Mouse (Mus musculus) myocyte (in vitro differentiated cells): ENCODE measurements around the gene Ribc2. TPM values are rescaled to one million over a fixed set of nuclear protein-coding genes. Genes with fewer than 3 reads are reported as not detected.

Experiments
- H3K27me3 ChIP-seq: one replicate; pipeline ENCODE4 v1.6.1; 2011; ENCODE audit not compliant: control insufficient read depth, insufficient read depth, insufficient read length
- H3K36me3 ChIP-seq: one replicate; pipeline ENCODE4 v1.6.1; 2011; ENCODE audit not compliant: control insufficient read depth, insufficient read depth
- H3K4me2 ChIP-seq: one replicate; pipeline ENCODE4 v1.6.1; 2011; ENCODE audit warnings: low read depth, control low read depth
- H3K4me3 ChIP-seq: one replicate; pipeline ENCODE4 v1.5.1; 2011; ENCODE audit warnings: mild to moderate bottlenecking, control low read depth, moderate library complexity
- H3K79me2 ChIP-seq: one replicate; pipeline ENCODE4 v1.6.1; 2011; ENCODE audit not compliant: control insufficient read depth, insufficient read depth
- H3ac ChIP-seq: one replicate; pipeline ENCODE4 v1.6.1; 2011; ENCODE audit not compliant: control insufficient read depth, insufficient read length
- CEBPB ChIP-seq: IDR thresholded peaks from 2 replicates; pipeline ENCODE4 v1.6.1; 2011; ENCODE audit warnings: mild to moderate bottlenecking, moderate library complexity; ENCODE audit not compliant: poor library complexity, insufficient read depth, severe bottlenecking
- E2F4 ChIP-seq: IDR thresholded peaks from one replicate; pipeline ENCODE4 v1.6.1; 2011; ENCODE audit warnings: mild to moderate bottlenecking, control low read depth, moderate library complexity; ENCODE audit not compliant: insufficient read depth
- MAX ChIP-seq: IDR thresholded peaks from one replicate; pipeline ENCODE4 v1.6.1; 2011; ENCODE audit warnings: low read depth, mild to moderate bottlenecking, control low read depth
- MYOD1 ChIP-seq, 3 experiments: IDR thresholded peaks; one replicate each; pipeline ENCODE4 v1.6.1; 2011; ENCODE audit warnings: control low read depth in 2 of 3, low read depth in 2 of 3, mild to moderate bottlenecking in 2 of 3, moderate library complexity in 1 of 3; ENCODE audit not compliant: insufficient read length in 2 of 3, control insufficient read depth in 1 of 3
- MYOG ChIP-seq, 3 experiments: IDR thresholded peaks; one replicate each; pipeline ENCODE4 v1.6.1; 2011; ENCODE audit warnings: control low read depth in 2 of 3, low read depth in 2 of 3, mild to moderate bottlenecking in 2 of 3; ENCODE audit not compliant: insufficient read length in 2 of 3, control insufficient read depth in 1 of 3, insufficient read depth in 1 of 3
- POLR2A ChIP-seq: IDR thresholded peaks from one replicate; pipeline ENCODE4 v1.6.1; 2011; ENCODE audit warnings: low read depth, mild to moderate bottlenecking, control low read depth, moderate library complexity; ENCODE audit not compliant: insufficient read length
- POLR2AphosphoS2 ChIP-seq: IDR thresholded peaks from one replicate; pipeline ENCODE4 v1.6.1; 2011; ENCODE audit warnings: low read depth, control low read depth; ENCODE audit not compliant: insufficient read length
- REST ChIP-seq: IDR thresholded peaks from one replicate; pipeline ENCODE4 v1.6.1; 2011; ENCODE audit warnings: mild to moderate bottlenecking, control low read depth, moderate library complexity; ENCODE audit not compliant: insufficient read depth, insufficient read length
- SRF ChIP-seq: IDR thresholded peaks from one replicate; pipeline ENCODE4 v1.6.1; 2011; ENCODE audit warnings: low read depth; ENCODE audit not compliant: control insufficient read depth, insufficient read length
- TCF12 ChIP-seq: IDR thresholded peaks from one replicate; pipeline ENCODE4 v1.6.1; 2011; ENCODE audit warnings: mild to moderate bottlenecking, control low read depth; ENCODE audit not compliant: poor library complexity, insufficient read depth, severe bottlenecking
- TCF3 ChIP-seq: IDR thresholded peaks from one replicate; pipeline ENCODE4 v1.6.1; 2011; ENCODE audit warnings: low read depth, control low read depth; ENCODE audit not compliant: insufficient read length
- USF1 ChIP-seq: IDR thresholded peaks from one replicate; pipeline ENCODE4 v1.6.1; 2011; ENCODE audit warnings: low read depth, mild to moderate bottlenecking, control low read depth, moderate library complexity
- polyA plus RNA-seq: library from polyadenylated mRNA; unstranded; fragments of >200 nt; fragmentation: generic; extraction: Trizol; gene quantifications from one replicate; pipeline ENCODE4 v1.2.1, GENCODE M21; 2012; ENCODE audit warnings: missing spikeins

Ribc2 gene
- polyA plus RNA-seq, 1 experiment, result not detected

GRCm38 (mm10) chr15:85174060-85174459, 42.2 kb downstream of the Ribc2 start:
- Histone ChIP-seq H3K27me3 (peaks cover 20% of the 10 kb centered on the region), H3K4me2 (peak overlapping the region; percentile 30), H3K4me3 (no peak overlapping the region), H3K79me2 (no peaks in the 10 kb centered on the region), H3ac (no peak overlapping the region), H3K36me3 (no peaks in the 10 kb centered on the region)
- TF ChIP-seq MYOD1 (IDR thresholded peaks at IDR 0.05; ENCODE audit: control insufficient read depth in 1 of 3, insufficient read length in 2 of 3, low read depth in 2 of 3) (peak in 2 of 3 experiments; percentile 65 to 83), CEBPB (no peak)

DNA sequence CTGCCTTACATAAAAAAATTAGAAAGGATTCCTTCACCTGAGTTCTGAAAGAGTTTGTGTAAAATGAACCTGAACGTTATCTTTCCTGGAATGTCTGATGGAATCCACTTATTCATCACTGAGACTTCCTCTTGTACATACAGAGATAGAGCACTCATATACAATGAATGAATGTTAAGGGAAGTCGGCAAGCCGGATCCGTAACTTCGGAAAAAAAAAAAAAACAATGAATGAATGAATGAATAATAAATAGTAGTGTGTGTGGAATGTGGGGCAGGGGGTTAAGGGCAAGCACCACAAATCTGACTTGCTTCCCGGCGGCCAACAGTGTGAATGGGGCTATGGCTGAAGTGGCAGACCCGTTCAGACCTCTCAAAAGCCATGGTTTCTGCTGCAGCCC, 45.7 kb downstream of the Ribc2 start:
- TF ChIP-seq POLR2A (no peak), USF1 (no peak), CEBPB (no peak), TCF3 (no peak), POLR2AphosphoS2 (no peak), E2F4 (no peak), MYOD1 (IDR thresholded peaks at IDR 0.05; ENCODE audit: control insufficient read depth in 1 of 3, insufficient read length in 2 of 3, low read depth in 2 of 3) (no peak), SRF (no peak), MYOG (IDR thresholded peaks at IDR 0.05; ENCODE audit: control insufficient read depth in 1 of 3, insufficient read depth in 1 of 3, insufficient read length in 2 of 3, low read depth in 2 of 3) (no peak), MAX (no peak), TCF12 (no peak), REST (no peak)

GRCm38 (mm10) chr15:85178172-85178571, 46.3 kb downstream of the Ribc2 start:
- TF ChIP-seq MYOD1 (IDR thresholded peaks at IDR 0.05; ENCODE audit: control insufficient read depth in 1 of 3, insufficient read length in 2 of 3, low read depth in 2 of 3) (no peak), USF1 (no peak), MAX (no peak), TCF12 (no peak), MYOG (IDR thresholded peaks at IDR 0.05; ENCODE audit: control insufficient read depth in 1 of 3, insufficient read depth in 1 of 3, insufficient read length in 2 of 3, low read depth in 2 of 3) (no peak), E2F4 (no peak), TCF3 (no peak), SRF (no peak), POLR2A (no peak)
- H3K27me3 ChIP-seq, result peaks cover 15% of the 10 kb centered on the region

More for the DNA sequence above, 45.7 kb downstream of the Ribc2 start:
- Histone ChIP-seq H3ac (no peak overlapping the region), H3K4me2 (no peak overlapping the region), H3K27me3 (peaks cover 16% of the 10 kb centered on the region), H3K36me3 (no peaks in the 10 kb centered on the region), H3K79me2 (no peaks in the 10 kb centered on the region), H3K4me3 (no peak overlapping the region)

GRCm38 (mm10) chr15:85179528-85180180, 47.8 kb downstream of the Ribc2 start:
- Histone ChIP-seq H3K36me3 (no peaks in the 10 kb centered on the region), H3K79me2 (no peaks in the 10 kb centered on the region), H3K4me3 (no peak overlapping the region), H3K4me2 (no peak overlapping the region), H3ac (no peak overlapping the region), H3K27me3 (peaks cover 18% of the 10 kb centered on the region)
- TF ChIP-seq POLR2AphosphoS2, result no peak
- TF ChIP-seq MAX, result no peak
- TF ChIP-seq USF1, result no peak
- TF ChIP-seq MYOD1 (IDR thresholded peaks at IDR 0.05; ENCODE audit: control insufficient read depth in 1 of 3, insufficient read length in 2 of 3, low read depth in 2 of 3), result no peak
- TF ChIP-seq MYOG (IDR thresholded peaks at IDR 0.05; ENCODE audit: control insufficient read depth in 1 of 3, insufficient read depth in 1 of 3, insufficient read length in 2 of 3, low read depth in 2 of 3), result no peak
- TF ChIP-seq E2F4, result no peak
- no peak for TF ChIP-seq TCF3
- no peak for TF ChIP-seq SRF
- TF ChIP-seq POLR2A, result no peak
- no peak for TF ChIP-seq CEBPB
- TF ChIP-seq TCF12, result no peak
- TF ChIP-seq REST, result no peak

More at GRCm38 (mm10) chr15:85178172-85178571, 46.3 kb downstream of the Ribc2 start:
- H3K79me2 ChIP-seq, result no peaks in the 10 kb centered on the region
- no peak overlapping the region for H3ac ChIP-seq
- H3K4me2 ChIP-seq, result no peak overlapping the region
- no peak overlapping the region for H3K4me3 ChIP-seq
- H3K36me3 ChIP-seq, result no peaks in the 10 kb centered on the region

DNA sequence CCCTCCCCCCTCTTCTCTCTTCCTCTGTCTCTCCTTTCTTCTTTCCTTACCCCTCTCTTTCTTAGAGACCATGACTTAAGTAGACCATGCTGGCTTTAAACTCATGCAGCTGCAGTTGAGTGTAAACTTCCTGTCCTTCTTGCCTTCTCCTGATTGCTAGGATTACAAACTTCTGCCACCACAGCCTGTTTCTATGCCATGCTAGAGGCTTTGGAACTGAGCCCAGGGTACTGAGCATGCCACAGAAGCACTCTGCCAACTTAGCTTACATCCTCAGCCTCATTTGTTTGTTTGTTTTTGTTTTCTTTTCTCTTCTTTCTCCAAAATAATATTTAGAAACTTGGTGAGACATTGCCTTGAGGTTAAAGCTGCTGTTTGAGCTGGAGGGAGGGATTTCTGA, 48.5 kb downstream of the Ribc2 start:
- TF ChIP-seq USF1 (no peak), POLR2A (no peak), MAX (no peak), CEBPB (no peak), MYOD1 (IDR thresholded peaks at IDR 0.05; ENCODE audit: control insufficient read depth in 1 of 3, insufficient read length in 2 of 3, low read depth in 2 of 3) (no peak), MYOG (IDR thresholded peaks at IDR 0.05; ENCODE audit: control insufficient read depth in 1 of 3, insufficient read depth in 1 of 3, insufficient read length in 2 of 3, low read depth in 2 of 3) (no peak), SRF (no peak), TCF12 (no peak), TCF3 (no peak)
- Histone ChIP-seq H3ac (no peak overlapping the region), H3K4me3 (no peak overlapping the region), H3K36me3 (no peaks in the 10 kb centered on the region), H3K4me2 (no peak overlapping the region), H3K27me3 (peaks cover 18% of the 10 kb centered on the region), H3K79me2 (no peaks in the 10 kb centered on the region)
